Mouse (Mus musculus): Measurements from ENCODE around the gene Lgals9. TPM values are rescaled to one million over a fixed set of nuclear protein-coding genes. Genes with fewer than 3 reads are reported as not detected.

Gene Lgals9
- 54.4 and 58.6 TPM in 2 replicates for polyA plus RNA-seq (2011; ENCODE audit: insufficient read depth, insufficient read length, low replicate concordance, missing spikeins)

- H3K4me1 ChIP-seq (ENCODE audit: control insufficient read depth, insufficient read depth, low read length): peaks cover 5% of the 10 kb centered on the region; the same call in 1 of the 2 replicates
- peak within 1 kb of the TSS; percentile 86 for H3K27ac ChIP-seq (ENCODE audit: control insufficient read depth, insufficient read depth, low read depth, low read length, poor library complexity)
- peak within 1 kb of the TSS; percentile 85 for H3K4me3 ChIP-seq (replicated peaks; ENCODE audit: control insufficient read depth, low read depth, low read length)
- TF ChIP-seq POLR2A (IDR thresholded peaks at IDR 0.05; ENCODE audit: borderline replicate concordance, control insufficient read depth, low read depth, low read length): peak; percentile 51
- no peak for TF ChIP-seq CTCF (IDR thresholded peaks at IDR 0.05; ENCODE audit: control insufficient read depth, insufficient read depth, low read length)
- WGBS: 0% methylated on average over 10 of the region's 10 CpGs
Measured at GRCm38 (mm10) chr11:78984483-78985177, at the start of gene Lgals9. Gene Lgals9 (minus strand): TSS chr11:78984946.

- TF ChIP-seq POLR2A (IDR thresholded peaks at IDR 0.05; ENCODE audit: borderline replicate concordance, control insufficient read depth, low read depth, low read length) (no peak), CTCF (IDR thresholded peaks at IDR 0.05; ENCODE audit: control insufficient read depth, insufficient read depth, low read length) (no peak)
- WGBS: 11% methylated on average over 11 of the region's 11 CpGs
- Histone ChIP-seq H3K4me1 (ENCODE audit: control insufficient read depth, insufficient read depth, low read length) (peaks cover 2% of the 10 kb centered on the region; the same call in 1 of the 2 replicates), H3K4me3 (replicated peaks; ENCODE audit: control insufficient read depth, low read depth, low read length) (no peak overlapping the region), H3K27ac (ENCODE audit: control insufficient read depth, insufficient read depth, low read depth, low read length, poor library complexity) (no peak overlapping the region)
Measured at GRCm38 (mm10) chr11:79033636-79034035, 48.9 kb upstream of the Lgals9 start.

GRCm38 (mm10) chr11:79033021-79033420 lies 48.3 kb upstream of the Lgals9 start:
- Histone ChIP-seq H3K27ac (ENCODE audit: control insufficient read depth, insufficient read depth, low read depth, low read length, poor library complexity) (no peak overlapping the region), H3K4me3 (replicated peaks; ENCODE audit: control insufficient read depth, low read depth, low read length) (no peak overlapping the region), H3K4me1 (ENCODE audit: control insufficient read depth, insufficient read depth, low read length) (peaks cover 2% of the 10 kb centered on the region; the same call in 1 of the 2 replicates)
- TF ChIP-seq POLR2A (IDR thresholded peaks at IDR 0.05; ENCODE audit: borderline replicate concordance, control insufficient read depth, low read depth, low read length) (no peak), CTCF (IDR thresholded peaks at IDR 0.05; ENCODE audit: control insufficient read depth, insufficient read depth, low read length) (no peak)
- WGBS: 84% methylated on average over 12 of the region's 12 CpGs

GRCm38 (mm10) chr11:79031452-79031746 lies 46.7 kb upstream of the Lgals9 start:
- H3K4me3 ChIP-seq (replicated peaks; ENCODE audit: control insufficient read depth, low read depth, low read length): no peak overlapping the region
- 71% methylated on average over 5 of the region's 5 CpGs for WGBS
- TF ChIP-seq POLR2A (IDR thresholded peaks at IDR 0.05; ENCODE audit: borderline replicate concordance, control insufficient read depth, low read depth, low read length): no peak
- no peak for TF ChIP-seq CTCF (IDR thresholded peaks at IDR 0.05; ENCODE audit: control insufficient read depth, insufficient read depth, low read length)

GRCm38 (mm10) chr11:79030570-79031451 lies 46.1 kb upstream of the Lgals9 start:
- 68% methylated on average over 19 of the region's 19 CpGs for WGBS

More at GRCm38 (mm10) chr11:79031452-79031746, 46.7 kb upstream of the Lgals9 start:
- Histone ChIP-seq H3K27ac (ENCODE audit: control insufficient read depth, insufficient read depth, low read depth, low read length, poor library complexity) (no peak overlapping the region), H3K4me1 (ENCODE audit: control insufficient read depth, insufficient read depth, low read length) (peaks cover 2% of the 10 kb centered on the region; the same call in 1 of the 2 replicates)

GRCm38 (mm10) chr11:79023751-79024150 lies 39.0 kb upstream of the Lgals9 start:
- TF ChIP-seq POLR2A (IDR thresholded peaks at IDR 0.05; ENCODE audit: borderline replicate concordance, control insufficient read depth, low read depth, low read length) (no peak), CTCF (IDR thresholded peaks at IDR 0.05; ENCODE audit: control insufficient read depth, insufficient read depth, low read length) (no peak)
- 27% methylated on average over 6 of the region's 6 CpGs for WGBS
- peaks cover 8% of the 10 kb centered on the region; the same call in 1 of the 2 replicates for H3K4me1 ChIP-seq (ENCODE audit: control insufficient read depth, insufficient read depth, low read length)
- peak overlapping the region; percentile 79 for H3K27ac ChIP-seq (ENCODE audit: control insufficient read depth, insufficient read depth, low read depth, low read length, poor library complexity)
- H3K4me3 ChIP-seq (replicated peaks; ENCODE audit: control insufficient read depth, low read depth, low read length): peak overlapping the region; percentile 57

More at GRCm38 (mm10) chr11:79030570-79031451, 46.1 kb upstream of the Lgals9 start:
- peaks cover 2% of the 10 kb centered on the region; the same call in 1 of the 2 replicates for H3K4me1 ChIP-seq (ENCODE audit: control insufficient read depth, insufficient read depth, low read length)
- no peak overlapping the region for H3K4me3 ChIP-seq (replicated peaks; ENCODE audit: control insufficient read depth, low read depth, low read length)
- H3K27ac ChIP-seq (ENCODE audit: control insufficient read depth, insufficient read depth, low read depth, low read length, poor library complexity): no peak overlapping the region
- TF ChIP-seq CTCF (IDR thresholded peaks at IDR 0.05; ENCODE audit: control insufficient read depth, insufficient read depth, low read length) (peak; percentile 97), POLR2A (IDR thresholded peaks at IDR 0.05; ENCODE audit: borderline replicate concordance, control insufficient read depth, low read depth, low read length) (no peak)

GRCm38 (mm10) chr11:79023342-79023741 lies 38.6 kb upstream of the Lgals9 start:
- peaks cover 8% of the 10 kb centered on the region; the same call in 1 of the 2 replicates for H3K4me1 ChIP-seq (ENCODE audit: control insufficient read depth, insufficient read depth, low read length)
- H3K4me3 ChIP-seq (replicated peaks; ENCODE audit: control insufficient read depth, low read depth, low read length): peak overlapping the region; percentile 57
- peak overlapping the region; percentile 79 for H3K27ac ChIP-seq (ENCODE audit: control insufficient read depth, insufficient read depth, low read depth, low read length, poor library complexity)
- TF ChIP-seq CTCF (IDR thresholded peaks at IDR 0.05; ENCODE audit: control insufficient read depth, insufficient read depth, low read length) (no peak), POLR2A (IDR thresholded peaks at IDR 0.05; ENCODE audit: borderline replicate concordance, control insufficient read depth, low read depth, low read length) (peak; percentile 31; the same call in 1 of the 2 replicates)
- WGBS: under 1% methylated on average over 7 of the region's 7 CpGs

GRCm38 (mm10) chr11:79022836-79023235 lies 38.1 kb upstream of the Lgals9 start:
- H3K4me1 ChIP-seq (ENCODE audit: control insufficient read depth, insufficient read depth, low read length): peaks cover 8% of the 10 kb centered on the region; the same call in 1 of the 2 replicates
- TF ChIP-seq CTCF (IDR thresholded peaks at IDR 0.05; ENCODE audit: control insufficient read depth, insufficient read depth, low read length) (no peak), POLR2A (IDR thresholded peaks at IDR 0.05; ENCODE audit: borderline replicate concordance, control insufficient read depth, low read depth, low read length) (no peak)
- peak overlapping the region; percentile 79 for H3K27ac ChIP-seq (ENCODE audit: control insufficient read depth, insufficient read depth, low read depth, low read length, poor library complexity)
- peak overlapping the region; percentile 13 for H3K4me3 ChIP-seq (replicated peaks; ENCODE audit: control insufficient read depth, low read depth, low read length)
- WGBS: 14% methylated on average over 4 of the region's 4 CpGs
